Mouse (Mus musculus) liver, postnatal 0 days (tissue): ENCODE results near the gene Flt1.

Experiments
- CTCF ChIP-seq: sonication (generic); IDR thresholded peaks from 2 replicates; pipeline ENCODE4 v1.5.1; 2016; ENCODE audit warnings: antibody characterized with exemption, low read depth
- EP300 ChIP-seq: IDR thresholded peaks from 2 replicates; pipeline ENCODE4 v1.6.1; 2016; ENCODE audit warnings: antibody characterized with exemption, low read depth, mild to moderate bottlenecking

DNA sequence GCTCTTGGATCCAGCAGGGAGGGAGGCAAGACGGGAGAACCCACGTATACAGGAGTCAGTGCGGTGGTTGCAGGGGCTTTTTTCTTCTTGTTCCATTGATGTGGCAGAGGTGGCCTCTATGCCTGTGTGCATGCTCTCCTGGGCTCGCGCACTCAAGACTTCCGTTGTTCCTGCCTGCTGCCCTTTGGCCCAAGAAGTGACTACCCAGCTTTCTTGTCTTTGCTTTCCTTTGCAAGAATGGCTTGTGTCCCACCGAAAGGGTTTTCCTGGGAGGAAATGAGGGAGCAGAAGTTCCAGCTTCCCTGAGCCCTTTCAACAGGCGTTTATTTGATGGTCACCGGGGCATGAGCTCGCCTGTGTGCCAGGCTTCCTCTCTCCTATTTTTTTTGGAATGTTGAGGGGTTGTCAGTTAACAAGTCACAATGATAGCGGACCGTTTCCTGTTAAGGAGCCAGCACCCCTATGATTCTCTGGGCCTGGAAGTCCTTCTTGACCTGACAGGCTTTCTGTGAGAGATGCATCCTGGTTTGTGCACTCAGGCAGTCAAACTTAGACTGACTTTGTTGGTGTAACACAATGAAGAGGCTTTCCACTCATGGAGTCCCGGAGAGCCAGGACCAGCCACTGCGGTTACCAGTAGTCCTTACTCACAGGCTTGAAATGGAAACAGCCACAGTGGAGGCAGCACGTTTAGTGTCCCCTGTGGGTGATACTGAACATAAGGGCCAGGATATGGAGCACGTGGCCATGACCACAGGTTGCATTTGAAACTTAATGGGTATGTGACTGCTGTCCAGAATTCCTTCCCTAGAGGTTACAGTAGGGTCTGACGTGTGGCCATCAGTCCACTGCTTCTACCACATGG is 95.2 kb downstream of the Flt1 start:
- no peak for TF ChIP-seq CTCF
- TF ChIP-seq EP300 = no peak
